Mouse (Mus musculus) left cerebral cortex, postnatal 25 days (tissue): ENCODE results near the gene Rin2. TPM values are rescaled to one million over a fixed set of nuclear protein-coding genes. Genes with fewer than 3 reads are reported as not detected.
A peak's percentile ranks its signal among the peaks of the same experiment; 100 is the strongest.

ENCODE experiments used
- DNase-seq, 2 experiments: peaks; one replicate each; pipeline ENCODE4 v3.0.0; 2022; ENCODE audit warnings: low spot score in 2 of 2, mixed read lengths in 1 of 2
- intact Hi-C: fragments of 180-260 bp; cut with DNase I; formaldehyde crosslinking; loops from one replicate; pipeline ENCODE4 v1.15.1; 2025
- total RNA-seq, 2 experiments: library from RNA; stranded (reverse); gene quantifications; 2 replicates each; pipeline ENCODE4 v1.2.3; 2021

The Rin2 gene
- total RNA-seq: 10 to 100 TPM; 18.4 to 22.6 TPM

GRCm38 (mm10) chr2:145675142-145675755 lies at the start of gene Rin2:
Rin2 (plus strand) TSS chr2:145675215.
- intact Hi-C loops: no loop called here
- peak; percentile 12 to 16 for DNase-seq

DNA sequence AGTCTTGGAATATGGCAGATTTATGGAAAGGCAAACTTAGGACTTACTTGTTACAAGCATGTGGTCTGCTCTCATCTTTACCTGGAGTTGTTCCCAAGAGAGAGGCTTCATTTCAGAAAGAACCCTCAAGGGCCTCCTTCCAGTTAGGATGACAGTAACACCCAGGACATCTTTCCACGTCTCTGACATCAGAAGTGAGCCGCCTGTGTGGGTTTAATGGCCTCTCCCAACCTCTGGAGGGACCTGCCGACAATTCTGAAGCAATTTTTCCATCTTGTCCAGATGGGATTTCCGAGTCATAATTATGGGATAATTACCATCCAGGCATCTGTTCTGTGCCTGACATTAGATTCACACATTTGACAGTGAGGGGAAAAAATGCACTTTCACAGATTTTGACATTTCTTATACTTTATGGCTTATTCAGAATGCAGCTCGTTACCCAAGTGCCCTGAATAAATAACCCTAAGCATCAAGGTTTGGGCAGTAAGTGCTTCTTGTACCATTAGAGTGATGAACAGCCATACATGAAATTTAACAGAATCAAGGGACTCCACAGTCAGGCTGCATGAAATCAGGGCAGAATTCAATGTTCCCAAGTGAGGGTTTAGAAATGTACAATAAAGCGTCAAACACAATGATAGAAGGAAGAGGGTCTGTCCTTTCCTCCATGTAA lies 43.8 kb upstream of the Rin2 start:
- DNase-seq: no peak

GRCm38 (mm10) chr2:145631799-145632174 lies 43.2 kb upstream of the Rin2 start:
- no peak for DNase-seq
- intact Hi-C loops: no loop called here

More for the DNA sequence above, 43.8 kb upstream of the Rin2 start:
- intact Hi-C loops: no loop called here

GRCm38 (mm10) chr2:145633811-145634210 lies 41.2 kb upstream of the Rin2 start:
- DNase-seq: no peak
- intact Hi-C loops: no loop called here

DNA sequence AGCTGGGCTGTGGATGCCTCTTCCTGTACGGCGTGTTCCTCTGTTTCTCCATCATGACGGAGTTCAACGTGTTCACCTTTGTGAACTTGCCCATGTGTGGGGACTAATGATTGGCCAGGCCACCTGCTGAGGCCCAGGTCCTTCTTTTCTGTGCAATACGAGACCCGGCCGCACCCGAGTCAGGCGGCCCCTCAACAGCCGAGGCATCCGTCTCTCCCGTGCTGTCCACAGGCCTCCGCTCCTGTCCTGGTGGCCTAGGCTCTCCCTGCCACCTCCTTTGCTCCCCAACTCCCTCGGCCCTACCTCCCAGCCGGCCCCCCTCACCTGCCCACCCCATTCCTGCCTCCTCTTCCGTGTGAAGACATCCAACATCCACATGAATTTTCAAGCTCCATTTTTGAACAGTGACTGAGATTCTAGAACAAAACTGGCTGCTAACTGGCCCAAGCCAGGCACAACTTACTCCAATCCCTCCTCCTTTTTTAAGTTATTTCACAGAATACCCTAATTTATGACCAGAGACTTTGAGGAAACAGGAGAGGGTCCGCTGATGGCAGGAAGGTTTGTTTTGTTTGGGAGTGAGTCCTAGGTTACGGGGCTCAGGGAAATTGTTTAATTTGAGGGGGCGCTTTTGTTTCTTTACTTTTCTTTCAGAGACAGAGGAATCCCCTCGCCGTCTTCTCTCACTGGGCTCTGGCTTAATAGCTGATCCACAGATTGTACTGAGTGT lies 34.6 kb upstream of the Rin2 start:
- intact Hi-C loops: no loop called here
- DNase-seq: no peak

GRCm38 (mm10) chr2:145655373-145655960 lies 19.5 kb upstream of the Rin2 start:
- intact Hi-C loops: no loop called here
- no peak for DNase-seq

DNA sequence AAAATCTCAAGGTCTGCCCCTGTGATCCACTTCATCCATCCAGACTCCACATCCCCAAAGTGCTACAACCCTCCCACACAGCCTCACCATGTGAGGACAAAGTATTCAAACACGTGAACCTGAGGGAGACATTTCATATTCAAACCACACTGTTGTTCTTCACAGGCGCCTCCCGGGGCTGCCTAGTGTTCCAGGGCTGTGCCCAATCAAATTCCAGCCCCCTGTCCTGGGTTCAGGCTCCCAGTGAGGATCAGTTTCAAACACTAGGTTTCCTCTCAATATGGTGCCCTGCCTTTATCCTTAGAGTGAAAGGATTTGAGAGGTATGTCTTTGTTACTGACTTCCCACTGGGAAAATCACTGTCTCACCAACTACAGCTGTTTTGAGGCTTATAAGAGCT lies 18.9 kb upstream of the Rin2 start:
- DNase-seq: no peak
- intact Hi-C loops: no loop called here

DNA sequence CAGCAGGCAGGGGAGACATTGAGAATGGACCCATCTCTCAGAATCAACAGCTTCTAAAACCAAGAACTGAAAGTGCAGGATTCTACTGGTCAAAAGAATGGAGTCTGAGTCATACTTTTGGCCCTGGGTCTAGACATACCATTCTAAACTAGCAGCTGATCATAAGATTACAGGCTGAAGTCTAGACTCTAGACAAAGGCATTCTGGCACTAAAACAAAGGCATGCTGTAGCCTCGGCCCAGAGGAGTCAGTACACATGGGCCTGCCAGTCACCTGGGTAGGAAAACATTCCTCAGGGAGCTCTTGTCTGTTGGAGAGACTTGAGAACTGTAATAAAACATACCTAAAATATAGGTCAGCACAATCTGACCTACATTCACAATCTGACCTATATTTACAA lies 18.3 kb upstream of the Rin2 start:
- no peak for DNase-seq
- intact Hi-C loops: no loop called here

DNA sequence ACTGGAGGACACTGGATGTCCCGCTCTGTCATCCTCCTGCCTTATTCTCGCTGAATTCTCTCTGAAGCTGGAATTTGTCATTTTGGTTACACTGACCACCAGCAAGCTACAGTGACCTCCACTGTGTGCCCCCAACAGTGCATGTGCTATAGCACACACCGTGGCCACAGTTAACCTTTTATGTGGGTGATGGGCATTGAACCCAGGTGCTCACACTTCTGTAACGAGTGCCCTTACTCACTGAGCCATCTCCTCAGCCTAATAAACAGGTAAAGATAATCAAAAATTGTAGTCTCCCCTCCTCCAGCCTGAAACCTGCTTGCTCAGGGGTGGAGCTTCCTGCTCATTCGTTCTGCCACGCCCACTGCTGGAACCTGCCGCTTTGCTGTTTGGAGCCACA lies 13.8 kb upstream of the Rin2 start:
- intact Hi-C loops: no loop called here
- DNase-seq: no peak

DNA sequence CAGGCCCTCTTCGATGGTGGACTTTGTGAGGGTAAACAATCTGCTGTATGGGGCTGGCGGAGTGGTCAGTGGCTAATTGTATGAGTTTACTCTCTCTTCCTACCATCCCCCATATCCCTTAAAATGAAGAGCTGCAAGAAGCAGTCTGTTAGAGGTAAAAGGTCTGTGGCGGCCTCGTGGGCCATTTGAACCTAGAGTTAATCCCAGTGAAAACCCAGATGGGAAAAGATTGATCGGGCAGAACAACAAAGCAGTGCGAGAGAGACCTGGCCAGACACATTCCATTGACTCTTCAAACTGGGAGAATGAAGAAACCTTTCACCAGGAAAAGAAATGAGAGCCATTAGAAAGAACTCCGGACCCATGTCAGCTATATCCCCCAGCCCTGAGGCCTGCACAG lies 11.1 kb upstream of the Rin2 start:
- intact Hi-C loops: no loop called here

DNA sequence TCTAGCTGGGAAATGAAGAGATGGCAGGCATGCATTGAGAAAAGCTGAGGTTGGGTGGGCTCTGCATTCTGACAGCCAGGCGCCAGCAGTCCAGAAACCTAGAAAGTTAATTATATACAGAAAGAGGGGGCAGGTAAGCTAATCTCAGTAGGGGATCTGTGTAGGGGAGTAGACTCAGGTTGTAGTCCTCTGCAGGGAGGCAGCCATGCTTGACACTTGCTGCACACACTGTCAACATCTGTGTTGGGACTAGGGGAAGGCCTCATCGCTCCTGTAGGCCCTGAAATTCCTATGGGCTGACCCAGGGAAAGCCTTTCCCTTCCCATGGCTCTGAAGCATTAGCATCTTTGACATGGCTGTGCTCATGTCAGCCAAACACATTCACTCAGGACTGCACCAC lies 10.7 kb upstream of the Rin2 start:
- intact Hi-C loops: no loop called here
- no peak for DNase-seq

More for the DNA sequence above, 11.1 kb upstream of the Rin2 start:
- no peak for DNase-seq

DNA sequence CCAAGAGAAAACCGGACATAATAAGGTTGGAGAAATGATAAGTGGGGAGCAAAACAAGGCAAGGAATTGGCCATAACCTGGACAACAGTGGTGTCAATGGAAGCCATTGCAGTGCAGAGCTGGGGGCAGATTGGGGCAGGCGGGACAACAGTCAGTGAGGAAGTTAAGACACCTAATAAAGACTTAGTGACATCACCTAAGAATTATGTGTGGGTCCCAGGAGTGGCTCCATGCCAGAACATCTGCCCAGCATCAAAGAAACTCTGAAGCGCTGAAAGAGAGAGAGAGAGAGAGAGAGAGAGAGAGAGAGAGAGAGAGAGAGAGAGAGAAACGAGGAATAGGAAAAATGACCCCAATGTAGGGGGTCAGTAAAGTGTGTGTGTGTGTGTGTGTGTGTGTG lies 6.9 kb upstream of the Rin2 start:
- DNase-seq: no peak

GRCm38 (mm10) chr2:145670131-145670530 lies 4.9 kb upstream of the Rin2 start:
- no peak for DNase-seq
- intact Hi-C loops: no loop called here

More for the DNA sequence above, 6.9 kb upstream of the Rin2 start:
- intact Hi-C loops: no loop called here

- intact Hi-C loops: no loop called here
- DNase-seq: no peak
These were observed 396 bp upstream of the Rin2 start for GRCm38 (mm10) chr2:145674496-145675141.

DNA sequence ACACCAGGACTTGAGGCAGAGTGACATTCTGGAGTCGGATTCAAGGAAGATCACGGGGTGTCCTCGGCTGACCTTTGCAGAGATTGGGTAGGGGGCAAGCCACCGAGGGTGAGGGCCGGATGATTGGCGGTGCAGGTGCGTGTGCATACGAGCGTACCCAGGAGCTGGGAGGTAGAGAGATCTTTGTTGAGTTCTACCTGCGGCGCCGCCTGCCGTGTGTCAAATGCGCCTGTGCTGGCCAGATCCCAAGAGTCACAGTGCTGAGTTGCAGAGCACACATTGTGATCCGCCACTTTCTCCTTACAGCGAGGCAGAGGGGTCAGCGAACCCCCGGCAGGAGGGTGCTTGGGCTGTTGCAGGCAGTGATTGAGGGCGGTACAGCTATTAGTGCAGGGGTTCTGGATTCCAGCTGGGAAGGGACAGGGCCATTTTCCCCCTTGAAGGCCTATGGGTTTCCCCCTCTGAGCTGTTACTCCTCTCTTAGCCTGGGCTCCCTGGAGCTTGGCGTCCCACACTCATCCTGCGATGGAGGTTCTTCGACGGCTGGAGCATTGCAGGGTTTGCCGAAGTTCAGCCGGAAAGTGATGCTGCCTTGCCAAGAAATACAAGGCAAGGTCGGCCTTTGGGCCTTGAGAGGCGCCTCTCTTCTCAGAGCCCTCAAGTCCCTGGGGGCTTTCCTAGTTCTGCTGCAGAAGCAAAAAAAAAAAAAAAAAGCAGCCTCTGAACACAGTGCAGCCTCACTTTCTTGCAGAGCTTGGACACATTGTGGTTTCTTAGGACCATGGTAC lies 935 bp downstream of the Rin2 start:
- peak in 1 of 2 experiments; percentile 28 for DNase-seq

GRCm38 (mm10) chr2:145676544-145676925 lies 1.5 kb downstream of the Rin2 start:
- intact Hi-C loops: no loop called here
- DNase-seq: no peak

More for the DNA sequence above, 935 bp downstream of the Rin2 start:
- intact Hi-C loops: no loop called here

DNA sequence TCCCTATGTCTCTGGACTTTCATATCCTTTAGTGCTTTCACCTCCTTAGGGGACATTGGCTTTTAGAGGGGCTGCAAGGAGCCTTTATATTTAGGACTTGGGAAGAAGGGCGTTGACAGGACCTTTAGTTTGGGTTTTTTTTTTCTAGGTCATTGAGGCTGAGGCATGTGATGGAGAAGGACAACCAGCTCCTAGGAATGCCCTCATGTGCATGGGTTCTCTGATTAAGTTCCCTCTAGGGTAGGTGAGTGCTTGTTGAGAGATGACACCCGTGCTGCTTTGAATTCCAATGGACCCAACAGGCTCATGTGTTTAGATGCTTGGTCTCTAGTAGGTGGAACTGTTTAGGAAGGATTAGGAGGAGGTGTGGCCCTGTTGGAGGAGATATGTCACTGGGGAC lies 1.9 kb downstream of the Rin2 start:
- no peak for DNase-seq
- intact Hi-C loops: no loop called here

- intact Hi-C loops: no loop called here
- no peak for DNase-seq
These were observed 5.1 kb downstream of the Rin2 start for GRCm38 (mm10) chr2:145680141-145680540.

DNA sequence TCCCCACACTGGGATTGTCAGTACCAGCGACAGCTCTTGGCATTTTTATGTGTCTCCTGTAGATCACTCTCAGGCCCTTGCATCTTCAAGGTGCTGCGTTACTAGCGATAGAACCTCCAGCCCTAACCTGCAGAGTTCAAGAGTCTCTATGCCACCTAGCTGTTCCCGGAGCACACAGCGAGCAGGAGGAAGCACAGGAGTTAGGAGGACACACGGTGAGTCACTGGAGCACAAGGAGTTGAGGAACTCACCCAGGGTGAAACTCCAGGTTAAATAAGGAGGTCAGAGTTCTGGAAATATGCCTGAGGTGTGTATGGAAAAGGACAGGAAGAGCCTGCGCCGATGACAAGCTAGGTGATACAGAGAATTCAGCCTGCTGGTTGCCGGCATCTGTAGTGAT lies 5.7 kb downstream of the Rin2 start:
- intact Hi-C loops: no loop called here
- no peak for DNase-seq
